ENCODE assay signal across 29 mouse cellular contexts in the genomic region with DNA sequence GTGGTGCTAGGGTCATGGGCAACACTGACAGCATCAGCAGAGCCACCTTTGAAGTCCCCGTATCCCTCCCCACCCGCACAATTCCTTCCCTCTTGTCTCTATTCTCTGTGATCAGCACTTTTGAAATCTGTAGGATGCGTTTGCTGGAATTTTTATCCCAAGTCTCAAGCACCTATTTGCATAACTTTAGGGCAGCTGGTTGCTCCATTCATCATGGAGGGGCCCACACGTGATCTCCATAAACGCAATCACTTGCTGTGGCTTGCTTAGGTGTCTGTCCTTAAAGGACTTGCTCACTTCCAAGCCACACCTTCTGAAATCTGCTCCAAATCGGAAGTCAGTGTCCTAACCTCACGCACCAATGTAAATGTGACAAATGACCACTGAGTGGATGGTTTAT.
"Had no signal": no experiment of that assay in that cellular context is flagged by ENCODE, and none has a peak within 500 bp of the region (broad histone marks: within the 10 kb centered on the region; RNA-seq: fewer than 3 reads in every experiment).

No protein-coding gene starts in this region.

- ATAC-seq: hindbrain, postnatal 0 days; intestine, embryonic 16.5 days had no signal

- H3K4me1 ChIP-seq: heart, embryonic 15.5 days; hindbrain, embryonic 15.5 days had no signal

- H3K27me3 ChIP-seq: heart, embryonic 13.5 days; heart, embryonic 15.5 days; hindbrain, embryonic 13.5 days; hindbrain, embryonic 15.5 days; kidney, embryonic 15.5 days; limb, embryonic 12.5 days; liver, embryonic 13.5 days; liver, embryonic 15.5 days had no signal

- H3K27ac ChIP-seq: heart, adult 2 months; heart, embryonic 13.5 days; heart, embryonic 15.5 days; hindbrain, embryonic 13.5 days; hindbrain, embryonic 15.5 days; hindbrain, postnatal 0 days; kidney, embryonic 15.5 days; kidney, postnatal 0 days; limb, embryonic 10.5 days; limb, embryonic 12.5 days; liver, embryonic 13.5 days; liver, embryonic 15.5 days had no signal

- H3K4me3 ChIP-seq: heart, adult 2 months; heart, embryonic 13.5 days; heart, embryonic 15.5 days; hindbrain, embryonic 13.5 days; hindbrain, embryonic 15.5 days; kidney, embryonic 15.5 days; limb, embryonic 10.5 days; limb, embryonic 12.5 days; liver, embryonic 13.5 days; liver, embryonic 15.5 days had no signal

- H3K4me2 ChIP-seq: heart, embryonic 11.5 days; heart, embryonic 13.5 days; heart, embryonic 15.5 days; hindbrain, embryonic 13.5 days; hindbrain, embryonic 15.5 days; kidney, embryonic 15.5 days; limb, embryonic 12.5 days; liver, embryonic 11.5 days; liver, embryonic 13.5 days; liver, embryonic 15.5 days had no signal

- H3K9me3 ChIP-seq: heart, embryonic 13.5 days; heart, embryonic 15.5 days; hindbrain, embryonic 13.5 days; hindbrain, embryonic 15.5 days; kidney, embryonic 15.5 days; limb, embryonic 10.5 days; limb, embryonic 12.5 days; liver, embryonic 13.5 days; liver, embryonic 15.5 days had no signal

- H3K9ac ChIP-seq: heart, embryonic 13.5 days; heart, embryonic 15.5 days; hindbrain, embryonic 13.5 days; hindbrain, embryonic 15.5 days; kidney, embryonic 15.5 days; limb, embryonic 12.5 days; liver, embryonic 13.5 days; liver, embryonic 15.5 days had no signal

- H3K36me3 ChIP-seq: heart, embryonic 13.5 days; heart, embryonic 15.5 days; hindbrain, embryonic 13.5 days; hindbrain, embryonic 15.5 days; kidney, embryonic 15.5 days; limb, embryonic 10.5 days; limb, embryonic 12.5 days; liver, embryonic 13.5 days; liver, embryonic 15.5 days had no signal

- DNase-seq: gastrocnemius, postnatal 14 days; gastrocnemius, postnatal 36 days; heart, adult 11 months; heart, adult 2 months; heart, postnatal 14 days; heart, postnatal 36 days; kidney, adult 11 months; kidney, adult 2 months; kidney, adult 9 months; kidney, postnatal 14 days; kidney, postnatal 36 days; layer of hippocampus, adult 9-11 months; layer of hippocampus, postnatal 36 days; liver; liver, embryonic 13.5 days; lung, adult 18-20 months had no signal
